Mouse (Mus musculus) CH12.LX (cell line): Measurements from ENCODE around the gene Spire2. TPM values are rescaled to one million over a fixed set of nuclear protein-coding genes. Genes with fewer than 3 reads are reported as not detected.

ENCODE experiments used
- DNase-seq: peaks from one replicate; pipeline ENCODE4 v3.0.0-alpha.2; 2013; ENCODE audit errors: extremely low read depth
- H3K27ac ChIP-seq: 2 replicates; pipeline ENCODE4 v1.5.1; 2012; ENCODE audit warnings: low read depth, mild to moderate bottlenecking, control low read depth, moderate library complexity; ENCODE audit not compliant: insufficient read depth
- H3K27me3 ChIP-seq: replicated peaks from 2 replicates; pipeline ENCODE3; 2012; ENCODE audit warnings: inconsistent platforms
- H3K36me3 ChIP-seq, 2 experiments: replicated peaks in 1 of 2; 2 replicates each; pipeline versions ENCODE3 to v1.6.1; 2012; ENCODE audit warnings: inconsistent platforms in 1 of 2, low read length in 1 of 2, mild to moderate bottlenecking in 1 of 2, mixed read lengths in 1 of 2, moderate library complexity in 1 of 2; ENCODE audit not compliant: control insufficient read depth in 1 of 2, insufficient read depth in 1 of 2
- H3K4me1 ChIP-seq, 2 experiments: 2 replicates each; pipeline ENCODE4 v1.6.1; 2012; ENCODE audit warnings: inconsistent platforms in 1 of 2, moderate library complexity in 1 of 2; ENCODE audit not compliant: insufficient read depth in 2 of 2, control insufficient read depth in 1 of 2
- H3K4me2 ChIP-seq: 2 replicates; pipeline ENCODE4 v1.6.1; 2012; ENCODE audit warnings: low read depth, mild to moderate bottlenecking, control low read depth; ENCODE audit not compliant: poor library complexity, insufficient read depth, severe bottlenecking
- H3K4me3 ChIP-seq, 3 experiments: fragments of 150-350 bp in 1 of 3; sonication (generic) in 1 of 3; replicated peaks in 1 of 3; 2 replicates each; pipeline versions ENCODE3 to v1.5.1; 2011 to 2012; ENCODE audit warnings: low read depth in 2 of 3, low read length in 2 of 3, mild to moderate bottlenecking in 2 of 3, moderate library complexity in 2 of 3, control low read depth in 1 of 3, improper control_type of control experiment in 1 of 3, inconsistent platforms in 1 of 3, mixed read lengths in 1 of 3; ENCODE audit not compliant: poor library complexity in 1 of 3
- H3K79me2 ChIP-seq: replicated peaks from 2 replicates; pipeline ENCODE4 v1.6.1; 2012; ENCODE audit warnings: mild to moderate bottlenecking, moderate library complexity; ENCODE audit not compliant: control insufficient read depth, poor library complexity, insufficient read depth, severe bottlenecking; ENCODE audit errors: extremely low read depth
- H3K9ac ChIP-seq: 2 replicates; pipeline ENCODE4 v1.6.1; 2012; ENCODE audit warnings: low read depth, mild to moderate bottlenecking, control low read depth, moderate library complexity; ENCODE audit not compliant: insufficient read depth
- H3K9me3 ChIP-seq: replicated peaks from 2 replicates; pipeline ENCODE3; 2012; ENCODE audit warnings: low read length, inconsistent platforms, mixed read lengths
- BHLHE40 ChIP-seq: IDR thresholded peaks from 2 replicates; pipeline ENCODE4 v1.6.1; 2011; ENCODE audit warnings: mild to moderate bottlenecking, low read depth, low read length, improper control_type of control experiment
- CHD1 ChIP-seq: IDR thresholded peaks from 2 replicates; pipeline ENCODE4 v1.6.1; 2012; ENCODE audit warnings: low read depth, low read length, improper control_type of control experiment, inconsistent platforms
- CHD2 ChIP-seq: IDR thresholded peaks from 2 replicates; pipeline ENCODE4 v1.6.1; 2011; ENCODE audit warnings: low read length, improper control_type of control experiment
- CTCF ChIP-seq, 2 experiments: IDR thresholded peaks in 1 of 2; conservative IDR thresholded peaks in 1 of 2; 2 replicates each; pipeline ENCODE4 v1.5.1; 2011 to 2012; ENCODE audit warnings: low read depth in 2 of 2, low read length in 2 of 2, improper control_type of control experiment in 1 of 2, inconsistent platforms in 1 of 2, mild to moderate bottlenecking in 1 of 2, moderate library complexity in 1 of 2
- EP300 ChIP-seq: IDR thresholded peaks from 2 replicates; pipeline ENCODE4 v1.6.1; 2011; ENCODE audit warnings: low read length, improper control_type of control experiment
- IRF4 ChIP-seq: IDR thresholded peaks from 2 replicates; pipeline ENCODE4 v1.6.1; 2014; ENCODE audit warnings: low read depth, mild to moderate bottlenecking, inconsistent platforms, low read length, improper control_type of control experiment
- JUN ChIP-seq: IDR thresholded peaks from 2 replicates; pipeline ENCODE4 v1.6.1; 2011; ENCODE audit warnings: low read depth, mild to moderate bottlenecking, low read length, improper control_type of control experiment, moderate library complexity; ENCODE audit not compliant: insufficient read depth
- JUND ChIP-seq: conservative IDR thresholded peaks from 2 replicates; pipeline ENCODE4 v1.6.1; 2011; ENCODE audit warnings: low read depth, low read length, improper control_type of control experiment
- KAT2A ChIP-seq: IDR thresholded peaks from 2 replicates; pipeline ENCODE4 v1.6.1; 2012; ENCODE audit warnings: low read length, improper control_type of control experiment, inconsistent platforms; ENCODE audit not compliant: insufficient replicate concordance
- MAFK ChIP-seq: IDR thresholded peaks from 2 replicates; pipeline ENCODE4 v1.6.1; 2011; ENCODE audit warnings: low read length, improper control_type of control experiment; ENCODE audit not compliant: insufficient replicate concordance
- MAX ChIP-seq: IDR thresholded peaks from 2 replicates; pipeline ENCODE4 v1.6.1; 2011; ENCODE audit warnings: low read length, improper control_type of control experiment
- MAZ ChIP-seq: IDR thresholded peaks from 2 replicates; pipeline ENCODE4 v1.6.1; 2012; ENCODE audit warnings: low read depth, mild to moderate bottlenecking, inconsistent platforms, low read length, improper control_type of control experiment, moderate library complexity
- MXI1 ChIP-seq: IDR thresholded peaks from 2 replicates; pipeline ENCODE4 v1.6.1; 2011; ENCODE audit warnings: mild to moderate bottlenecking, low read depth, low read length, improper control_type of control experiment
- MYC ChIP-seq: IDR thresholded peaks from 2 replicates; pipeline ENCODE4 v1.6.1; 2011; ENCODE audit warnings: low read depth, mild to moderate bottlenecking, improper control_type of control experiment, low read length
- NELFE ChIP-seq: IDR thresholded peaks from 2 replicates; pipeline ENCODE4 v1.6.1; 2011; ENCODE audit warnings: low read depth, low read length, improper control_type of control experiment
- NRF1 ChIP-seq: IDR thresholded peaks from 2 replicates; pipeline ENCODE4 v1.6.1; 2014; ENCODE audit warnings: low read depth, mild to moderate bottlenecking, inconsistent platforms, low read length, improper control_type of control experiment, moderate library complexity
- PAX5 ChIP-seq: IDR thresholded peaks from 2 replicates; pipeline ENCODE4 v1.6.1; 2012; ENCODE audit warnings: low read length, inconsistent platforms, mixed read lengths
- POLR2A ChIP-seq: IDR thresholded peaks from 2 replicates; pipeline ENCODE4 v1.6.1; 2011; ENCODE audit warnings: low read depth, mild to moderate bottlenecking, improper control_type of control experiment, low read length
- RAD21 ChIP-seq: IDR thresholded peaks from 2 replicates; pipeline ENCODE4 v1.6.1; 2011; ENCODE audit warnings: low read depth, mild to moderate bottlenecking, low read length, improper control_type of control experiment, moderate library complexity
- RCOR1 ChIP-seq: conservative IDR thresholded peaks from 2 replicates; pipeline ENCODE4 v1.6.1; 2012; ENCODE audit warnings: low read depth, mild to moderate bottlenecking, inconsistent platforms, low read length, improper control_type of control experiment
- SIN3A ChIP-seq: IDR thresholded peaks from 2 replicates; pipeline ENCODE4 v1.6.1; 2012; ENCODE audit warnings: low read length, improper control_type of control experiment, inconsistent platforms
- SMC3 ChIP-seq: IDR thresholded peaks from 2 replicates; pipeline ENCODE4 v1.6.1; 2011; ENCODE audit warnings: low read depth, low read length, improper control_type of control experiment
- TCF12 ChIP-seq: IDR thresholded peaks from 2 replicates; pipeline ENCODE4 v1.6.1; 2014; ENCODE audit warnings: low read depth, mild to moderate bottlenecking, inconsistent platforms, low read length, improper control_type of control experiment
- UBTF ChIP-seq: IDR thresholded peaks from 2 replicates; pipeline ENCODE4 v1.6.1; 2012; ENCODE audit warnings: low read depth, mild to moderate bottlenecking, inconsistent platforms, low read length, improper control_type of control experiment, moderate library complexity
- USF1 ChIP-seq: IDR thresholded peaks from 2 replicates; pipeline ENCODE4 v1.6.1; 2014; ENCODE audit warnings: low read depth, mild to moderate bottlenecking, inconsistent platforms, low read length, improper control_type of control experiment
- ZKSCAN1 ChIP-seq: IDR thresholded peaks from 2 replicates; pipeline ENCODE4 v1.6.1; 2012; ENCODE audit warnings: low read depth, inconsistent platforms, low read length, improper control_type of control experiment, borderline replicate concordance
- ZMIZ1 ChIP-seq: IDR thresholded peaks from 2 replicates; pipeline ENCODE4 v1.6.1; 2012; ENCODE audit warnings: low read depth, mild to moderate bottlenecking, inconsistent platforms, low read length, improper control_type of control experiment
- dilution Hi-C: fragments of 300-500 bp; cut with MboI; formaldehyde crosslinking; loops from 2 replicates; pipeline ENCODE4 v1.14.3; 2020; ENCODE audit warnings: low sequenced_read_pairs; ENCODE audit not compliant: extremely low pct_unique_long_range_greater_than_20kb, extremely low pct_ligation_motif_present
- in situ Hi-C: fragments of 300-500 bp; cut with MboI; formaldehyde crosslinking; loops from 3 replicates; pipeline ENCODE4 v1.14.3; 2019; ENCODE audit warnings: low sequenced_read_pairs, low pct_ligation_motif_present, low pct_unique_long_range_greater_than_20kb, mixed read lengths
- polyA plus RNA-seq: library from polyadenylated mRNA; unstranded; fragments of >175 nt; gene quantifications from 2 replicates; pipeline ENCODE4 v1.2.1, GENCODE M21; 2012; ENCODE audit warnings: low read depth; ENCODE audit not compliant: insufficient read length
- total RNA-seq, 2 experiments: library from RNA; depleted of rRNA; stranded (reverse); fragments of 300-350 nt in 1 of 2; fragments of >200 nt in 1 of 2; gene quantifications; 2 replicates each; pipeline ENCODE4 v1.2.3; 2012 to 2014

The Spire2 gene
- total and polyA plus RNA-seq, 3 experiments = 1.1 to 2.9 (median 2.6) TPM

DNA sequence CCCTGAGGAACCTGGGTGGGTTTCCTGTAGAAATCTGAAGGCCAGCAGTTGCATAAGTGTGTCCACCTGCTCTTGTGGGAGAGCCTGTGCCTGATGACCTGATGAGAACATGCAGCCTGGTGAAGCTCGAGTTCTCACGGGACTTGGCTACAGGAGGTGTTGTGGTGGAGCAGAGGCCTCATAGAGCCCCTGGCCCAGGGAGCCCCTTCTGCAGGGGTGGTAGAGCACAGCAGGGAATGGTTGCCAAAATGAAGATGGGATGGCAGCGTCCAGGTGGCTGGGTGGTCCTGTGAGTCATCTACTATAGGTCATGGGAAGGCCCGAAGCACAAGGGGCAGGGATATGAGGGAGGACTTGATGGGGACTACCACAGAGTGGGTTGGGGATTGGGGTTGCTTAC, 49.2 kb downstream of the Spire2 start:
- TF ChIP-seq PAX5 (no peak), KAT2A (no peak), EP300 (no peak), ZMIZ1 (no peak), BHLHE40 (no peak), POLR2A (no peak), MAZ (no peak), MXI1 (no peak), UBTF (no peak), MAX (no peak), JUND (no peak), MYC (no peak), RCOR1 (no peak), NELFE (no peak), ZKSCAN1 (no peak)
- TF ChIP-seq, all 38 proteins: peak for 0
- H3K4me3 ChIP-seq = no peak overlapping the region
- H3K9ac ChIP-seq = no peak overlapping the region
- H3K27me3 ChIP-seq = no peaks in the 10 kb centered on the region
- H3K27ac ChIP-seq = no peak overlapping the region
- peaks cover 64 to 83% of the 10 kb centered on the region in 2 experiments for H3K36me3 ChIP-seq
- H3K9me3 ChIP-seq = no peaks in the 10 kb centered on the region
- DNase-seq = no peak
- peaks cover 26% of the 10 kb centered on the region for H3K79me2 ChIP-seq
- no peak overlapping the region for H3K4me2 ChIP-seq
- H3K4me1 ChIP-seq = no peaks in the 10 kb centered on the region
- dilution Hi-C loops (no loop called here), in situ Hi-C loops (no loop called here)

DNA sequence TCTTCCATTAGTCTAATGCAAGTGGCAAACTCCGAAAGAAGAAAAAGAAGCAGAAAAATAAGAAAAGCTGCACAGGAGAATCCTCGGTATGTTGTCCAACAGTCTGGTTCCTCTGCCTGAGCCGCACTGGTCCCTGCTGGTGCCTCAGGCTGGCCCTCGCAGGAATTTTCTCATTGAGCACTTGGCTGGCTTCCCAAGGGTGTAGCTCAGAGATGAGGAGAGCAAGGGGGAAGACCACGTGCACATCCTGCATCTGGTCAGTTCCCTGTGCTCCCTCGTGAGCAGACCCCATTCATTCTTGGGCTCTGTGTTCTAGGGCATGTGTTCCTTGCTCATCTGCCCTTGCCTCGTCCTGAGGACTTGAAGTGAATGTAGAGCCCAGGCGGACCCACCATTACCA, 50.0 kb downstream of the Spire2 start:
- peaks cover 68 to 87% of the 10 kb centered on the region in 2 experiments for H3K36me3 ChIP-seq
- no peaks in the 10 kb centered on the region for H3K27me3 ChIP-seq
- dilution Hi-C loops = no loop called here

More for the DNA sequence above, 50.0 kb downstream of the Spire2 start:
- H3K9me3 ChIP-seq = no peaks in the 10 kb centered on the region
- DNase-seq = no peak
- no peaks in the 10 kb centered on the region for H3K4me1 ChIP-seq
- peaks cover 25% of the 10 kb centered on the region for H3K79me2 ChIP-seq
- no peak overlapping the region for H3K4me3 ChIP-seq
- no peak overlapping the region for H3K9ac ChIP-seq
- no peak overlapping the region for H3K27ac ChIP-seq
- TF ChIP-seq CHD1 = no peak
- no peak for TF ChIP-seq NRF1
- no peak for TF ChIP-seq CHD2
- TF ChIP-seq RAD21 = no peak
- TF ChIP-seq MAZ = no peak
- TF ChIP-seq SMC3 = no peak
- TF ChIP-seq PAX5 = no peak
- TF ChIP-seq TCF12 = no peak
- TF ChIP-seq CTCF (conservative IDR thresholded peaks at IDR 0.05 in 1 of 2, IDR thresholded peaks at IDR 0.05 in 1 of 2; ENCODE audit: low read depth in 2 of 2, low read length in 2 of 2) = no peak
- TF ChIP-seq MAFK = no peak
- no peak for TF ChIP-seq ZKSCAN1
- no peak for TF ChIP-seq POLR2A
- TF ChIP-seq UBTF = no peak
- no peak for TF ChIP-seq JUN
- no peak for TF ChIP-seq NELFE
- no peak for TF ChIP-seq IRF4
- no peak for TF ChIP-seq USF1
- TF ChIP-seq SIN3A = no peak
- TF ChIP-seq, all 38 proteins: peak for 0
- in situ Hi-C loops = no loop called here
- no peak overlapping the region for H3K4me2 ChIP-seq
